Mouse (Mus musculus) heart, adult 2 months (tissue): Measurements from ENCODE around the gene Cntn5. TPM values are rescaled to one million over a fixed set of nuclear protein-coding genes. Genes with fewer than 3 reads are reported as not detected.

Experiments used
- DNase-seq, 2 experiments: peaks; one replicate each; pipeline ENCODE4 v3.0.0; 2021
- H3K27ac ChIP-seq: fragments of 200-600 bp; 2 replicates; pipeline ENCODE4 v1.8.1; 2022
- H3K27me3 ChIP-seq: fragments of 200-500 bp; 2 replicates; pipeline ENCODE4 v1.6.1; 2012; ENCODE audit warnings: mild to moderate bottlenecking, low read length, inconsistent platforms, mixed read lengths; ENCODE audit not compliant: control insufficient read depth, insufficient read depth
- H3K36me3 ChIP-seq: fragments of 200-500 bp; 2 replicates; pipeline ENCODE4 v1.6.1; 2012; ENCODE audit warnings: low read length, inconsistent platforms; ENCODE audit not compliant: control insufficient read depth, insufficient read depth
- H3K4me1 ChIP-seq: fragments of 200-500 bp; 2 replicates; pipeline ENCODE4 v1.6.1; 2011; ENCODE audit warnings: low read length; ENCODE audit not compliant: control insufficient read depth, insufficient read depth
- H3K4me3 ChIP-seq: fragments of 200-600 bp; 2 replicates; pipeline ENCODE4 v1.8.1; 2022
- H3K79me2 ChIP-seq: fragments of 200-500 bp; replicated peaks from 2 replicates; pipeline ENCODE4 v1.6.1; 2012; ENCODE audit warnings: mild to moderate bottlenecking, inconsistent platforms, low read length, moderate library complexity, mixed read lengths; ENCODE audit not compliant: control insufficient read depth, insufficient read depth
- H3K9ac ChIP-seq: fragments of 200-500 bp; 2 replicates; pipeline ENCODE4 v1.6.1; 2012; ENCODE audit warnings: low read depth, mild to moderate bottlenecking, control low read depth, inconsistent platforms, low read length, mixed read lengths
- CTCF ChIP-seq: fragments of 200-600 bp; IDR thresholded peaks from 2 replicates; pipeline ENCODE4 v1.8.1; 2022; ENCODE audit warnings: antibody characterized with exemption, mild to moderate bottlenecking, moderate library complexity
- EP300 ChIP-seq: fragments of 200-500 bp; IDR thresholded peaks from 2 replicates; pipeline ENCODE4 v1.6.1; 2011; ENCODE audit warnings: low read depth, low read length, control low read depth; ENCODE audit not compliant: insufficient read depth
- POLR2A ChIP-seq: fragments of 200-500 bp; IDR thresholded peaks from 2 replicates; pipeline ENCODE4 v1.6.1; 2011; ENCODE audit warnings: mild to moderate bottlenecking, low read depth, low read length, control low read depth; ENCODE audit not compliant: insufficient read depth
- WGBS: fragments of 180-500 bp; shearing (Covaris S2); methylation state at CpG from one replicate; pipeline ENCODE4 v1.1.7; 2018; 5-methylcytosine and 5-hydroxymethylcytosine counted together
- intact Hi-C: fragments of 180-260 bp; cut with DNase I; formaldehyde crosslinking; loops from one replicate; pipeline ENCODE4 v1.15.1; 2025
- polyA plus RNA-seq: library from polyadenylated mRNA; depleted of rRNA; stranded (reverse); fragments of >200 nt; gene quantifications from 2 replicates; pipeline ENCODE4 v1.2.3, GENCODE M21; 2012
- total RNA-seq, 2 experiments: library from RNA; stranded (reverse); gene quantifications; 2 replicates each; pipeline ENCODE4 v1.2.3; 2021

Cntn5 gene
- total and polyA plus RNA-seq, 3 experiments = 0.21 to 0.48 (median 0.29) TPM

- Histone ChIP-seq H3K79me2 (no peaks in the 10 kb centered on the region), H3K27me3 (no peaks in the 10 kb centered on the region), H3K4me3 (no peak overlapping the region), H3K27ac (no peak overlapping the region), H3K36me3 (no peaks in the 10 kb centered on the region), H3K9ac (no peak overlapping the region), H3K4me1 (no peaks in the 10 kb centered on the region)
- intact Hi-C loops = no loop called here
- TF ChIP-seq EP300 = no peak
- TF ChIP-seq POLR2A = no peak
- no peak for TF ChIP-seq CTCF
- DNase-seq = no peak
These were observed 521.4 kb downstream of the Cntn5 start for GRCm38 (mm10) chr9:10383140-10383539.

- TF ChIP-seq EP300 (no peak), CTCF (no peak), POLR2A (no peak)
- no peaks in the 10 kb centered on the region for H3K79me2 ChIP-seq
- H3K4me1 ChIP-seq = no peaks in the 10 kb centered on the region
- intact Hi-C loops = no loop called here
- 80% methylated on average over 4 of the region's 4 CpGs for WGBS
- no peak overlapping the region for H3K27ac ChIP-seq
- no peak overlapping the region for H3K4me3 ChIP-seq
- no peaks in the 10 kb centered on the region for H3K36me3 ChIP-seq
- no peak for DNase-seq
- no peak overlapping the region for H3K9ac ChIP-seq
- no peaks in the 10 kb centered on the region for H3K27me3 ChIP-seq
These were observed 522.9 kb downstream of the Cntn5 start for GRCm38 (mm10) chr9:10381701-10382100.

DNA sequence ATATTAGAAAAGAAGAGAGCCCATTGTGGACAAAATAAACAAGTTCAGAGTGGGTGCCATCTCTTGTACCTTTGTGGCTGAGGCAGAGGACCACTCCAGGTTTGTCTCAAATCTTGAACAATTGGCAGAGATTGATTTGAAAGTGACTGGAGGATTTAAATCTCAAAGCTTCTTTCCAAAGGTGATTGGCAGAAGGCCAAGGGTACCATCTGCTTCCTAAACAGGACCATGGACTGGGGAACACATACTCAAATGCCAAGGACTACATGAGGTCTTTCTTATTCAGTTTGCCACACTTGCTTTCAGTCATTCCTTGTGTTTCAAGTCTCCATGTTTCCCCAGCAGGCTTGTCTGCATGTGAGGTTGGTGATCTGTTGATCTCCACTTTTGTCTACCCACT lies 528.3 kb downstream of the Cntn5 start:
- no peak for TF ChIP-seq POLR2A
- TF ChIP-seq EP300 = no peak
- TF ChIP-seq CTCF = no peak
- DNase-seq = no peak
- Histone ChIP-seq H3K4me3 (no peak overlapping the region), H3K79me2 (no peaks in the 10 kb centered on the region), H3K9ac (no peak overlapping the region), H3K4me1 (no peaks in the 10 kb centered on the region), H3K27ac (no peak overlapping the region), H3K36me3 (no peaks in the 10 kb centered on the region), H3K27me3 (no peaks in the 10 kb centered on the region)
- intact Hi-C loops = no loop called here

GRCm38 (mm10) chr9:10368971-10369370 lies 535.6 kb downstream of the Cntn5 start:
- DNase-seq = no peak
- no peak for TF ChIP-seq EP300
- Histone ChIP-seq H3K36me3 (no peaks in the 10 kb centered on the region), H3K9ac (no peak overlapping the region), H3K27me3 (no peaks in the 10 kb centered on the region), H3K27ac (no peak overlapping the region), H3K4me3 (no peak overlapping the region), H3K4me1 (no peaks in the 10 kb centered on the region), H3K79me2 (no peaks in the 10 kb centered on the region)
- intact Hi-C loops = no loop called here
- WGBS = 62% methylated on average over 5 of the region's 5 CpGs

DNA sequence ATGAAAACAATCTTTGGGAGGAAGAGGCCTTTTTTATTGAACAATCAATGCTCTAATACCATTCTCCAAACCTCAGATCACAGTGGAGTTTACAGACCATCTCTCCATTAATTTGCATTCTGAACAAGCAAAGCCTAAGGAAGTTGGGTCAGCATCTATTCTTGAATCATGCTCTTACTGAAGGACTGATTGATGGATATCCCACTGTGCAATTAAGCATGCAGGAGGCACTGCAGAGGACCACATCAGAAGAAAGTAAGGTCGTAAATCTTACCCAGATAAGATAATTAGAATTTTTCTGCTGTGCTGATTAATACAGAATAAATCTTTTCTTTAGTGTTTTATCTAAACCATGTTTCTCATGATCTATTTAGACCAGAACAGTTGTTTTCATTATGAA lies 536.2 kb downstream of the Cntn5 start:
- no peak for DNase-seq
- 46% methylated on average over 1 of the region's 1 CpGs for WGBS
- H3K79me2 ChIP-seq = no peaks in the 10 kb centered on the region
- H3K4me1 ChIP-seq = no peaks in the 10 kb centered on the region
- H3K27ac ChIP-seq = no peak overlapping the region
- no peak overlapping the region for H3K4me3 ChIP-seq
- intact Hi-C loops = no loop called here
- no peaks in the 10 kb centered on the region for H3K27me3 ChIP-seq
- no peak for TF ChIP-seq CTCF
- no peak for TF ChIP-seq EP300
- no peak for TF ChIP-seq POLR2A
- no peak overlapping the region for H3K9ac ChIP-seq
- H3K36me3 ChIP-seq = no peaks in the 10 kb centered on the region

GRCm38 (mm10) chr9:10366246-10366955 lies 538.2 kb downstream of the Cntn5 start:
- no peaks in the 10 kb centered on the region for H3K27me3 ChIP-seq
- no peak overlapping the region for H3K27ac ChIP-seq
- H3K79me2 ChIP-seq = no peaks in the 10 kb centered on the region
- no peak overlapping the region for H3K4me3 ChIP-seq
- DNase-seq = no peak
- H3K4me1 ChIP-seq = no peaks in the 10 kb centered on the region
- H3K36me3 ChIP-seq = no peaks in the 10 kb centered on the region
- intact Hi-C loops = no loop called here
- TF ChIP-seq CTCF (no peak), EP300 (no peak), POLR2A (no peak)
- WGBS = 64% methylated on average over 6 of the region's 6 CpGs
- H3K9ac ChIP-seq = no peak overlapping the region
